In the genomic region with DNA sequence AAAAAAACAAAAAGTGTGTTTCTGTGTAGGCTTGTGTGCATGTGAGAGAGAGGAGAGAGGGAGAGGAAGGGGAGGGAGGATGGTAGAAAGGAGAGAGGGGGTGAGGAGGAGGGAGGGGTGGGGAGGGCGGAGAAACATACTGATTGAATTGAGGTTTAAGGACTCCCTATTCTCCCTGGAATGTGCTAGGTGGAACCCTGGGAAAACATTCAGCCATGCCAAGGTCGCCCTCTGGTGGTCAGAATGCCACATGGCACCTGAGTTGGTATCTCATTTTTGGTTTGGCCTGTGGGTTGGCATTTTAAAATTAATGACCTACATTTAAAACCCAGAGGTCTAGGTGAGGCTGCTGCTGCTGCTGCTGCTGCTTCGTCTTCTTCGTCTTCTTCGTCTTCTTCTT, we compare ENCODE assay signal across 8 mouse cellular contexts.
DNase-seq lines count a peak whose midpoint lies in the region.

No protein-coding gene starts in this region.

- H3K27me3 ChIP-seq in splenic B cell, adult 2 months (ENCODE audit: control insufficient read depth, insufficient read depth, low read length, poor library complexity, severe bottlenecking) = no peaks in the 10 kb centered on the region

- DNase-seq in gastrocnemius, adult 18-20 months (ENCODE audit: low spot score) = peak; percentile 31
- DNase-seq in gastrocnemius, adult 8-10 months (ENCODE audit: low spot score in 2 of 2) = no peak
- DNase-seq in MEL-GATA-1-ER (ENCODE audit: extremely low read depth, low read depth) = peak; percentile 26
- peak; percentile 56 for DNase-seq in cerebellum, adult 8-10 months
- peak; percentile 15 for DNase-seq in gastrocnemius, postnatal 25 days
- peak; percentile 37 for DNase-seq in layer of hippocampus, adult 9-11 months
- peak; percentile 82 for DNase-seq in lung, postnatal 36 days
- peak; percentile 71 for DNase-seq in splenic B cell, adult 2 months (ENCODE audit: low read depth, low spot score)

- peaks cover 22% of the 10 kb centered on the region for H3K36me3 ChIP-seq in splenic B cell, adult 2 months (ENCODE audit: control insufficient read depth, insufficient read depth, low read length, poor library complexity, severe bottlenecking)

Comparison
In these comparisons a context has a peak if more than half of its experiments do, and no peak if none do; other contexts are left out.
1. DNase-seq: peak in gastrocnemius, adult 18-20 months (single experiment), MEL-GATA-1-ER (single experiment), cerebellum, adult 8-10 months (single experiment), gastrocnemius, postnatal 25 days (single experiment), layer of hippocampus, adult 9-11 months (single experiment), lung, postnatal 36 days (single experiment) and splenic B cell, adult 2 months (single experiment); none in gastrocnemius, adult 8-10 months (0 of 2).